Mouse (Mus musculus): ENCODE measurements around the gene Mcu. TPM values are rescaled to one million over a fixed set of nuclear protein-coding genes. Genes with fewer than 3 reads are reported as not detected.

Gene Mcu
- polyA plus RNA-seq, 1 experiment from 2014 or later: 36.0 TPM

GRCm38 (mm10) chr10:59494044-59494443, 122.4 kb downstream of the Mcu start:
- no peaks in the 10 kb centered on the region for H3K27me3 ChIP-seq (ENCODE audit: control insufficient read depth, insufficient read depth, low read length)
- H3K4me1 ChIP-seq (ENCODE audit: control insufficient read depth, insufficient read depth, low read length): no peaks in the 10 kb centered on the region
- H3K36me3 ChIP-seq (ENCODE audit: control insufficient read depth, insufficient read depth, low read length): peaks cover 3% of the 10 kb centered on the region; the same call in 1 of the 2 replicates
- ATAC-seq (ENCODE audit: low FRiP score, low TSS enrichment): no peak
- H3K9ac ChIP-seq (ENCODE audit: low read depth, low read length): no peak overlapping the region
- no peak overlapping the region for H3K27ac ChIP-seq (ENCODE audit: low read depth, low read length)
- H3K9me3 ChIP-seq (ENCODE audit: control insufficient read depth, low read length): peaks cover 16% of the 10 kb centered on the region; the same call in 1 of the 2 replicates
- H3K4me2 ChIP-seq (replicated peaks; ENCODE audit: low read depth, low read length): no peak overlapping the region
- H3K4me3 ChIP-seq (ENCODE audit: low read length): no peak overlapping the region
- WGBS: 43% methylated on average over 2 of the region's 2 CpGs

- WGBS: 82% methylated on average over 8 of the region's 8 CpGs
These were observed 125.6 kb downstream of the Mcu start for GRCm38 (mm10) chr10:59490920-59491319.

GRCm38 (mm10) chr10:59489411-59489810, 127.1 kb downstream of the Mcu start:
- no peak for ATAC-seq (ENCODE audit: low FRiP score, low TSS enrichment)
- Histone ChIP-seq H3K4me2 (replicated peaks; ENCODE audit: low read depth, low read length) (no peak overlapping the region), H3K27me3 (ENCODE audit: control insufficient read depth, insufficient read depth, low read length) (no peaks in the 10 kb centered on the region), H3K27ac (ENCODE audit: low read depth, low read length) (no peak overlapping the region), H3K9me3 (ENCODE audit: control insufficient read depth, low read length) (peaks cover 16% of the 10 kb centered on the region; the same call in 1 of the 2 replicates), H3K36me3 (ENCODE audit: control insufficient read depth, insufficient read depth, low read length) (peaks cover 3% of the 10 kb centered on the region; the same call in 1 of the 2 replicates), H3K4me3 (ENCODE audit: low read length) (no peak overlapping the region), H3K9ac (ENCODE audit: low read depth, low read length) (no peak overlapping the region), H3K4me1 (ENCODE audit: control insufficient read depth, insufficient read depth, low read length) (no peaks in the 10 kb centered on the region)
- WGBS: 96% methylated on average over 1 of the region's 1 CpGs

More at GRCm38 (mm10) chr10:59490920-59491319, 125.6 kb downstream of the Mcu start:
- Histone ChIP-seq H3K36me3 (ENCODE audit: control insufficient read depth, insufficient read depth, low read length) (peaks cover 3% of the 10 kb centered on the region; the same call in 1 of the 2 replicates), H3K4me2 (replicated peaks; ENCODE audit: low read depth, low read length) (no peak overlapping the region), H3K27ac (ENCODE audit: low read depth, low read length) (no peak overlapping the region), H3K27me3 (ENCODE audit: control insufficient read depth, insufficient read depth, low read length) (no peaks in the 10 kb centered on the region), H3K9ac (ENCODE audit: low read depth, low read length) (no peak overlapping the region), H3K9me3 (ENCODE audit: control insufficient read depth, low read length) (peaks cover 16% of the 10 kb centered on the region; the same call in 1 of the 2 replicates), H3K4me1 (ENCODE audit: control insufficient read depth, insufficient read depth, low read length) (no peaks in the 10 kb centered on the region), H3K4me3 (ENCODE audit: low read length) (no peak overlapping the region)
- no peak for ATAC-seq (ENCODE audit: low FRiP score, low TSS enrichment)

- Histone ChIP-seq H3K36me3 (ENCODE audit: control insufficient read depth, insufficient read depth, low read length) (peaks cover 5% of the 10 kb centered on the region; the same call in 1 of the 2 replicates), H3K27me3 (ENCODE audit: control insufficient read depth, insufficient read depth, low read length) (no peaks in the 10 kb centered on the region), H3K9me3 (ENCODE audit: control insufficient read depth, low read length) (peaks cover 14% of the 10 kb centered on the region; the same call in 1 of the 2 replicates), H3K4me2 (replicated peaks; ENCODE audit: low read depth, low read length) (no peak overlapping the region), H3K4me1 (ENCODE audit: control insufficient read depth, insufficient read depth, low read length) (no peaks in the 10 kb centered on the region), H3K9ac (ENCODE audit: low read depth, low read length) (no peak overlapping the region), H3K4me3 (ENCODE audit: low read length) (no peak overlapping the region), H3K27ac (ENCODE audit: low read depth, low read length) (no peak overlapping the region)
- 86% methylated on average over 2 of the region's 2 CpGs for WGBS
- ATAC-seq (ENCODE audit: low FRiP score, low TSS enrichment): no peak
These were observed 129.1 kb downstream of the Mcu start for GRCm38 (mm10) chr10:59487351-59487750.

- H3K9ac ChIP-seq (ENCODE audit: low read depth, low read length): no peak overlapping the region
- H3K4me1 ChIP-seq (ENCODE audit: control insufficient read depth, insufficient read depth, low read length): no peaks in the 10 kb centered on the region
- no peak for ATAC-seq (ENCODE audit: low FRiP score, low TSS enrichment)
- no peak overlapping the region for H3K27ac ChIP-seq (ENCODE audit: low read depth, low read length)
- no peaks in the 10 kb centered on the region for H3K9me3 ChIP-seq (ENCODE audit: control insufficient read depth, low read length)
- H3K4me3 ChIP-seq (ENCODE audit: low read length): no peak overlapping the region
- WGBS: 93% methylated on average over 6 of the region's 6 CpGs
- H3K4me2 ChIP-seq (replicated peaks; ENCODE audit: low read depth, low read length): no peak overlapping the region
- peaks cover 2% of the 10 kb centered on the region; the same call in 1 of the 2 replicates for H3K36me3 ChIP-seq (ENCODE audit: control insufficient read depth, insufficient read depth, low read length)
- H3K27me3 ChIP-seq (ENCODE audit: control insufficient read depth, insufficient read depth, low read length): no peaks in the 10 kb centered on the region
These were observed 132.2 kb downstream of the Mcu start for GRCm38 (mm10) chr10:59484318-59484717.

- 92% methylated on average over 5 of the region's 5 CpGs for WGBS
- H3K4me3 ChIP-seq (ENCODE audit: low read length): no peak overlapping the region
- no peak for ATAC-seq (ENCODE audit: low FRiP score, low TSS enrichment)
- no peak overlapping the region for H3K9ac ChIP-seq (ENCODE audit: low read depth, low read length)
- H3K4me1 ChIP-seq (ENCODE audit: control insufficient read depth, insufficient read depth, low read length): no peaks in the 10 kb centered on the region
- peaks cover 2% of the 10 kb centered on the region; the same call in 1 of the 2 replicates for H3K36me3 ChIP-seq (ENCODE audit: control insufficient read depth, insufficient read depth, low read length)
- H3K4me2 ChIP-seq (replicated peaks; ENCODE audit: low read depth, low read length): no peak overlapping the region
- no peak overlapping the region for H3K27ac ChIP-seq (ENCODE audit: low read depth, low read length)
- H3K9me3 ChIP-seq (ENCODE audit: control insufficient read depth, low read length): no peaks in the 10 kb centered on the region; the same call in 1 of the 2 replicates
- H3K27me3 ChIP-seq (ENCODE audit: control insufficient read depth, insufficient read depth, low read length): no peaks in the 10 kb centered on the region
These were observed 135.1 kb downstream of the Mcu start for GRCm38 (mm10) chr10:59481381-59481780.

- Histone ChIP-seq H3K4me2 (replicated peaks; ENCODE audit: low read depth, low read length) (no peak overlapping the region), H3K4me1 (ENCODE audit: control insufficient read depth, insufficient read depth, low read length) (no peaks in the 10 kb centered on the region), H3K4me3 (ENCODE audit: low read length) (no peak overlapping the region), H3K27me3 (ENCODE audit: control insufficient read depth, insufficient read depth, low read length) (no peaks in the 10 kb centered on the region), H3K9me3 (ENCODE audit: control insufficient read depth, low read length) (no peaks in the 10 kb centered on the region), H3K9ac (ENCODE audit: low read depth, low read length) (no peak overlapping the region), H3K27ac (ENCODE audit: low read depth, low read length) (no peak overlapping the region), H3K36me3 (ENCODE audit: control insufficient read depth, insufficient read depth, low read length) (peaks cover 3% of the 10 kb centered on the region; the same call in 1 of the 2 replicates)
- WGBS: 82% methylated on average over 5 of the region's 5 CpGs
- ATAC-seq (ENCODE audit: low FRiP score, low TSS enrichment): no peak
These were observed 146.0 kb downstream of the Mcu start for GRCm38 (mm10) chr10:59470451-59470850.

- 93% methylated on average over 12 of the region's 12 CpGs for WGBS
- H3K4me2 ChIP-seq (replicated peaks; ENCODE audit: low read depth, low read length): no peak overlapping the region
- no peak for ATAC-seq (ENCODE audit: low FRiP score, low TSS enrichment)
- H3K9me3 ChIP-seq (ENCODE audit: control insufficient read depth, low read length): no peaks in the 10 kb centered on the region
- no peak overlapping the region for H3K27ac ChIP-seq (ENCODE audit: low read depth, low read length)
- H3K36me3 ChIP-seq (ENCODE audit: control insufficient read depth, insufficient read depth, low read length): peaks cover 3% of the 10 kb centered on the region; the same call in 1 of the 2 replicates
- H3K9ac ChIP-seq (ENCODE audit: low read depth, low read length): no peak overlapping the region
- H3K27me3 ChIP-seq (ENCODE audit: control insufficient read depth, insufficient read depth, low read length): no peaks in the 10 kb centered on the region
- no peak overlapping the region for H3K4me3 ChIP-seq (ENCODE audit: low read length)
- no peaks in the 10 kb centered on the region for H3K4me1 ChIP-seq (ENCODE audit: control insufficient read depth, insufficient read depth, low read length)
These were observed 149.2 kb downstream of the Mcu start for GRCm38 (mm10) chr10:59467297-59467696.

GRCm38 (mm10) chr10:59466626-59467025, 149.9 kb downstream of the Mcu start:
- Histone ChIP-seq H3K9me3 (ENCODE audit: control insufficient read depth, low read length) (no peaks in the 10 kb centered on the region), H3K27ac (ENCODE audit: low read depth, low read length) (no peak overlapping the region), H3K4me3 (ENCODE audit: low read length) (no peak overlapping the region), H3K27me3 (ENCODE audit: control insufficient read depth, insufficient read depth, low read length) (no peaks in the 10 kb centered on the region), H3K9ac (ENCODE audit: low read depth, low read length) (no peak overlapping the region), H3K36me3 (ENCODE audit: control insufficient read depth, insufficient read depth, low read length) (peaks cover 3% of the 10 kb centered on the region; the same call in 1 of the 2 replicates), H3K4me2 (replicated peaks; ENCODE audit: low read depth, low read length) (no peak overlapping the region), H3K4me1 (ENCODE audit: control insufficient read depth, insufficient read depth, low read length) (no peaks in the 10 kb centered on the region)
- 84% methylated on average over 4 of the region's 4 CpGs for WGBS
- ATAC-seq (ENCODE audit: low FRiP score, low TSS enrichment): no peak

Data from kidney, embryonic 14.5 days (tissue).